Mouse (Mus musculus): ENCODE results near the gene Slc12a7.

- no peak for TF ChIP-seq CTCF (IDR thresholded peaks at IDR 0.05; ENCODE audit: control insufficient read depth, insufficient read depth, insufficient replicate concordance, low read depth, low read length)
- no peak for TF ChIP-seq POLR2A (IDR thresholded peaks at IDR 0.05; ENCODE audit: control insufficient read depth, low read depth, low read length)
These were observed 20.7 kb upstream of the Slc12a7 start for GRCm38 (mm10) chr13:73712228-73712627.

All from testis, adult 2 months (tissue).